Mouse (Mus musculus) spleen, postnatal 36 days (tissue): ENCODE results near the gene Pspn.

Experiments used
- DNase-seq, 2 experiments: peaks; one replicate each; pipeline ENCODE4 v3.0.0; 2022; ENCODE audit warnings: low spot score in 2 of 2, mixed read lengths in 1 of 2

The Pspn gene

GRCm38 (mm10) chr17:56996506-56996905, 3.3 kb downstream of the Pspn start:
- DNase-seq = no peak

- no peak for DNase-seq
Measured at GRCm38 (mm10) chr17:56995046-56995445, 4.8 kb downstream of the Pspn start.

GRCm38 (mm10) chr17:56990966-56991365, 8.9 kb downstream of the Pspn start:
- DNase-seq = no peak

- peak; percentile 97 for DNase-seq
Measured at GRCm38 (mm10) chr17:56990115-56990746, 9.6 kb downstream of the Pspn start, which contains the start of gene Clpp. Gene Clpp (plus strand): TSS chr17:56990305.

- DNase-seq = peak in 1 of 2 experiments; percentile 74
Measured at GRCm38 (mm10) chr17:56989467-56990114, 10.2 kb downstream of the Pspn start.

- DNase-seq = no peak
Measured at GRCm38 (mm10) chr17:56988921-56989430, 10.8 kb downstream of the Pspn start.

- DNase-seq = no peak
Measured at GRCm38 (mm10) chr17:56988441-56988840, 11.4 kb downstream of the Pspn start.

- DNase-seq = no peak
Measured at GRCm38 (mm10) chr17:56986105-56986805, 13.6 kb downstream of the Pspn start.

GRCm38 (mm10) chr17:56985656-56986055, 14.2 kb downstream of the Pspn start:
- no peak for DNase-seq

- DNase-seq = no peak
Measured at GRCm38 (mm10) chr17:56984886-56985285, 14.9 kb downstream of the Pspn start.

- DNase-seq = no peak
Measured at GRCm38 (mm10) chr17:56982013-56982412, 17.8 kb downstream of the Pspn start, which contains the start of gene Acer1. Gene Acer1 (minus strand): TSS chr17:56982126.

GRCm38 (mm10) chr17:56981049-56981448, 18.8 kb downstream of the Pspn start:
- no peak for DNase-seq

GRCm38 (mm10) chr17:56979524-56979923, 20.3 kb downstream of the Pspn start:
- no peak for DNase-seq

- no peak for DNase-seq
Measured at GRCm38 (mm10) chr17:56976531-56977390, 23.1 kb downstream of the Pspn start.

GRCm38 (mm10) chr17:56975391-56975790, 24.4 kb downstream of the Pspn start:
- DNase-seq = no peak

GRCm38 (mm10) chr17:56974708-56975240, 25.0 kb downstream of the Pspn start:
- no peak for DNase-seq

- DNase-seq = no peak
Measured at GRCm38 (mm10) chr17:56973956-56974707, 25.7 kb downstream of the Pspn start.

- DNase-seq = no peak
Measured at GRCm38 (mm10) chr17:56970081-56970480, 29.7 kb downstream of the Pspn start.

GRCm38 (mm10) chr17:56969321-56969720, 30.5 kb downstream of the Pspn start:
- no peak for DNase-seq

GRCm38 (mm10) chr17:56963646-56964045, 36.2 kb downstream of the Pspn start:
- no peak for DNase-seq
